Mouse (Mus musculus) cerebellum, adult 2 months (tissue): ENCODE results near the gene Hpf1. TPM values are rescaled to one million over a fixed set of nuclear protein-coding genes. Genes with fewer than 3 reads are reported as not detected.

Source experiments
- DNase-seq, 2 experiments: peaks; one replicate each; pipeline ENCODE4 v3.0.0; 2021
- H3K27ac ChIP-seq: fragments of 200-500 bp; 2 replicates; pipeline ENCODE4 v1.5.1; 2012; ENCODE audit warnings: low read length, control low read depth, inconsistent platforms; ENCODE audit not compliant: insufficient read depth
- H3K27me3 ChIP-seq: fragments of 200-500 bp; 2 replicates; pipeline ENCODE4 v1.6.1; 2012; ENCODE audit warnings: inconsistent platforms, mild to moderate bottlenecking, low read length, moderate library complexity; ENCODE audit not compliant: control insufficient read depth, insufficient read depth
- H3K4me1 ChIP-seq: fragments of 200-500 bp; 2 replicates; pipeline ENCODE4 v1.6.1; 2011; ENCODE audit warnings: low read length; ENCODE audit not compliant: control insufficient read depth, insufficient read depth
- H3K4me3 ChIP-seq: fragments of 200-500 bp; replicated peaks from 2 replicates; pipeline ENCODE3; 2011; ENCODE audit warnings: mild to moderate bottlenecking, low read depth, low read length, control low read depth; ENCODE audit not compliant: insufficient read depth
- CTCF ChIP-seq: fragments of 200-500 bp; IDR thresholded peaks from 2 replicates; pipeline ENCODE4 v1.5.1; 2011; ENCODE audit warnings: low read depth, mild to moderate bottlenecking, control low read depth, low read length, moderate library complexity, borderline replicate concordance; ENCODE audit not compliant: insufficient read depth
- POLR2A ChIP-seq: fragments of 200-500 bp; IDR thresholded peaks from 2 replicates; pipeline ENCODE4 v1.6.1; 2011; ENCODE audit warnings: low read length, control low read depth, borderline replicate concordance; ENCODE audit not compliant: insufficient read depth
- WGBS: fragments of 180-500 bp; shearing (Covaris S2); methylation state at CpG from one replicate; pipeline ENCODE4 v1.1.7; 2018; 5-methylcytosine and 5-hydroxymethylcytosine counted together
- polyA plus RNA-seq: library from polyadenylated mRNA; depleted of rRNA; stranded (reverse); fragments of >200 nt; gene quantifications from 2 replicates; pipeline ENCODE4 v1.2.3, GENCODE M21; 2012; rRNA removed

The Hpf1 gene
- polyA plus RNA-seq, 1 experiment, result 50.4 TPM

GRCm38 (mm10) chr8:60951271-60951670 is 61.1 kb downstream of the Hpf1 start:
- Histone ChIP-seq H3K4me3 (peak overlapping the region; percentile 0), H3K27me3 (no peaks in the 10 kb centered on the region; the same call in 1 of the 2 replicates), H3K27ac (0 out of 2 replicates have a peak overlapping the region, but pooled peaks have one; percentile 1), H3K4me1 (peaks cover 7% of the 10 kb centered on the region; the same call in 1 of the 2 replicates)
- 23% methylated on average over 4 of the region's 4 CpGs for WGBS
- DNase-seq, result peak; percentile 50 to 78
- TF ChIP-seq POLR2A (no peak), CTCF (no peak)

DNA sequence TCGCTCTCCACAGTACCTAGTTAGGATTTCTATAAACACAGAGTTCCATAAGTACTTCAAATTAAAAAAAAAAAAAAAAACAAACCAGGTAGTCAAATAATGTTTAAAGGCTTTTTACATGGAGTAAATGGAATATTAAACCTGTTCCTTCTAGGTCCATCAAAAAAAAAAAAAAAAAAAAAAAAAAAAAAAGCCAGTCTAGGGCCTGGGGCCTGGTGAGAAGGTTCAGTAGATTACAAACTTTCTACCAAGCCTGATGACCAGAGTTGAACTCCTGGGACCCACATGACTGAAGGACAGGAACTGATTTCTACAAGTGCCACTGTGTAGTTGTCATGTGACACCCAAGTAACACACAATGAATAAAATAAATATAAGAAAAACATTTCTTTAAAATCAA is 61.5 kb downstream of the Hpf1 start:
- WGBS, result 89% methylated on average over 1 of the region's 1 CpGs
- no peak for TF ChIP-seq CTCF
- TF ChIP-seq POLR2A, result no peak
- no peak for DNase-seq
- Histone ChIP-seq H3K27ac (no peak overlapping the region), H3K27me3 (no peaks in the 10 kb centered on the region; the same call in 1 of the 2 replicates), H3K4me1 (peaks cover 7% of the 10 kb centered on the region; the same call in 1 of the 2 replicates), H3K4me3 (no peak overlapping the region)

DNA sequence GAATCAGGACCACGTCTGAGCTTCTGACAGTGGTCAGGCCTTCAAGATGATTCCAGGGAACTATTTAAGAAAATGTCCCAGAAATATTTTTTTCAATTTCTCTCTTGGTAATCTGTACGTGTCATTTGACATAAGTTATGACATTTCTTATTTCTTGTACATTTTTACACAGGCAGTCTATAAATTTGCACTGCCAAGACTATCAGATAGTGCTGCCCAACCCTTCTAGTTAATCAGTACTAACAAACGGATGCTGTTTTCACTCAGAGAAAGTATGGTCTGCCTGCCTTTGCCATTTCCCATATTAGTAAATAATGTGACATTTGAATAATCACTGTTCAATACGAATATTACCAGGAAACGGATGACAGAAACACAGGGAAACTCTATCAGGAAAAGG is 62.6 kb downstream of the Hpf1 start:
- no peak for DNase-seq
- peaks cover 7% of the 10 kb centered on the region; the same call in 1 of the 2 replicates for H3K4me1 ChIP-seq
- TF ChIP-seq POLR2A (no peak), CTCF (no peak)
- no peak overlapping the region; the same call in 1 of the 2 replicates for H3K27ac ChIP-seq
- H3K4me3 ChIP-seq, result peak overlapping the region; percentile 46
- no peaks in the 10 kb centered on the region; the same call in 1 of the 2 replicates for H3K27me3 ChIP-seq
- 25% methylated on average over 5 of the region's 5 CpGs for WGBS

DNA sequence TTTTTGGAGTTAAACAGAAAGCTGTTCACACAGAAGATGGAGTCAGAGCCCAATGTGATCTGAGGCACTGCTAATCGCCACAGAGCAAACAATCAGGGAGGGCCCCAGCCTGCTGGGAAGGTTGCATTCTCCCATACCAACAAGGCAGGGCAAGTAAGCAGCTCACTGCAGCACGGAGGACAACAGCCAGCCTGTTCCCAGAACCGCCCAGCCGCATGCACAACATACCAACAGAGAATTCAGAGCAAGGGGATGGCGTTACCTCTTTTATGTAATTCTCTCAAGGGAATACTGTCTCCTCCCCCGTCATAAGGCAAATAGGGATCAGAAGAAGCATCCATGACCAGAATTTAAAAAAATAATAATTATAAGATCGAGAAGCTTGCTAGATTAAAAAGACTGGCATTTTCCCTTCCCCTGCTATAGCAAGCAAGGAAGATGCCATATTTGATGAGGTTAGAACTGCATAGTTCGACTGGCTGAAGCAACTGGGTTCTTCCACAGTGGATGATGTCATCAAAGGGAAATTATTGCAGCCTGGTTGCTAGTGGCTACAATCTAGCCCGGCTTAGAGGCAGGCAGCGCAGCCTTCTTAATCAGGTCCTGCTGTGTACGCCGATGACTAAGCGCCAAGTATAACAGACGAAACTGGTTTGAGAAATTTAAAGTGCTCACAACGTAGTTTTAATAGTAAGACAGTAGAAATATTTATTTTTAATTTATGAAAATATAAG is 64.2 kb downstream of the Hpf1 start:
- under 1% methylated on average over 15 of the region's 15 CpGs for WGBS
- H3K27me3 ChIP-seq, result no peaks in the 10 kb centered on the region; the same call in 1 of the 2 replicates
- peak overlapping the region; percentile 90 for H3K4me3 ChIP-seq
- peak overlapping the region; percentile 90 for H3K27ac ChIP-seq
- DNase-seq, result peak; percentile 79 to 93
- H3K4me1 ChIP-seq, result peaks cover 7% of the 10 kb centered on the region; the same call in 1 of the 2 replicates
- TF ChIP-seq POLR2A (peak; percentile 64; the same call in 1 of the 2 replicates), CTCF (no peak)

GRCm38 (mm10) chr8:60956847-60957246 is 66.6 kb downstream of the Hpf1 start:
- H3K4me1 ChIP-seq, result no peaks in the 10 kb centered on the region; the same call in 1 of the 2 replicates
- no peak for TF ChIP-seq CTCF
- no peak for TF ChIP-seq POLR2A
- no peaks in the 10 kb centered on the region for H3K27me3 ChIP-seq
- H3K27ac ChIP-seq, result no peak overlapping the region
- whole genome bisulfite sequencing, result 91% methylated on average over 7 of the region's 7 CpGs
- H3K4me3 ChIP-seq, result no peak overlapping the region
- no peak for DNase-seq

Other genes starting within 250 kb of the Hpf1 start
- 81.0 and 82.3 TPM in 2 replicates for gene Clcn3, start 92.9 kb downstream of the Hpf1 start, polyA plus RNA-seq
- gene Nek1, start 102.8 kb downstream of the Hpf1 start, polyA plus RNA-seq, result 22.5 and 23.6 TPM in 2 replicates